Mouse (Mus musculus) cerebellum, adult 8-10 months (tissue): ENCODE measurements at regions not wholly inside any gene's neighbourhood (a gene's known extent, or its start where the extent isn't known, plus 50 kb on each side); places are given as distances from the start of the nearest gene placed in this dataset.

Experiments
- DNase-seq: peaks from one replicate; pipeline ENCODE4 v3.0.0; 2022

DNA sequence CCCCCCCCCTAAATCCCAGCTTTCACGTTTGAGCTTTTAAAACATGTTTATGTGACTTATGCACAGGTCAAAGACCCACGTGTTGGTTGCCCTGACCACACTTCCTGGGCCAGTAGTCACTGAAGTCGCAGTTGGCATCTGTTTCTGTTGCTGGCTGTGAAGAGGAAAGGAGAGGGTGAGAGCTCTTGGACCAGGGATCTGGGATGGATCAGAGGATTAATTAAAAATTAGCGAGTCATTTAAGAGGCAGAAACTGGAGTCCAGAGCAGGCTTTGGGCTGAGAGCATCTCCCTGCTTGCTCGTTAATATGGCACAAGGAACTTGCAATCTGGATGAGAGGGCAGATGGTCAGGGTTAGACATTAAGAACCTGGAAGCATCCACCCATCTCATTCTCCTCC, 59.1 kb upstream of the Syt6 start:
- DNase-seq, result no peak

- peak; percentile 45 for DNase-seq
Measured at GRCm38 (mm10) chr3:103517376-103518304, 57.4 kb upstream of the Syt6 start.

DNA sequence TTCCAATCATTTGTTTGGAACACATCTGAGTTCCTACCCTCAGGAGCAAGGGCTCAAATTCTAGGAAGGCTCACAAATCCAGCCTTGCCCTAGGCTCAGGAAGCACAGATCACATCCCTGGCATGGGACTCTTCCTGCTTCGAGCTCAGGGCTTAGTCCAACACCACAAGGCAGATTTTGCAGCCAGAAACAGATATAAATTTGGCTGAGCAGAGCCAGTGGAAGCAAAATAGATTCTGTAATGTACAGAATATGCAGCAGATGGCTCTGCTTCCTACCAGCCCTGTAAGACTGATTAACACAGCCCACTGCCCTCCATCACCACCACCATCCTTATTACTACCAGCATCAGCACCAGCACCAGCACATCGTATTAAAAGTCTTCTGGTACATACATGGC, 56.4 kb upstream of the Syt6 start:
- peak; percentile 54 for DNase-seq
